Mouse (Mus musculus): Measurements from ENCODE around the gene Cd24a.
A peak's percentile ranks its signal among the peaks of the same experiment; 100 is the strongest.

The Cd24a gene

DNA sequence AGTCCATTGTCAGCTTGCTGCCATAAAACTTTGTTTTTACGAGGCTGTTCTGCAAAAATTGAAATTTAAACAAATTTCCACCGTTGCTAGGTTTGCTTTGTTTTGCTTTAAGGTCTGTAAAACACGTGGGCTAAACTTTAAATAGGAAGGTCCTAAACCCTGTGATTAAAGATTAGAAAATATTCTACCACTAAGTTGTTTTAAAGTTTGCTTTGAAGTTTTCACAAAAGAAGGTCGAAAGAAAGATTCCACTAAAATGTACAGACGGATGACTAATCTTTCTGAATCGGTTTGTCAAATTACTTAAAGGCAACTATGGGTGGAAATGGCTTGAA is at the start of gene Cd24a:
TSS of gene Cd24a (plus strand) at position 288 of the 335 bp plus-strand sequence.
- no peak for DNase-seq (ENCODE audit: low read depth)

DNA sequence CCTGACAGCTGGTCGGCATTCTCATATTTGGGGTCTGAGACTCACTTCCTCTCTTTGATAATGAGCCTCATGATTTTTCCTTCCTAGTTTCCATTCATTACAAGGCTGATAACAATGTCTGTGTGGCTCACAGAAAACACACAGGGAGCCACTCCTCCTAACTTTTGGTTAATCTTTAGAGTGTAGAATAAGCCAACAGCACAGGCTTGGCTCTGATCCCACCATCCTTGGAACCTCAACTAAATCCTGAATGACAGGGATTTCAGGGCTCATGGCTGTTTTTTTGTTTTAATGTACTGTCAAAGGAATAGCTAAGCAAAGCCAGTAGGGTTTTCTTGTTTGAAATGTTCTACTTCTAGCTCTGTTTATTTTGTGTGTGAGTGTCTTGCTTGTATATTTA is 43.7 kb upstream of the Cd24a start:
- no peak for DNase-seq (ENCODE audit: low read depth)

DNA sequence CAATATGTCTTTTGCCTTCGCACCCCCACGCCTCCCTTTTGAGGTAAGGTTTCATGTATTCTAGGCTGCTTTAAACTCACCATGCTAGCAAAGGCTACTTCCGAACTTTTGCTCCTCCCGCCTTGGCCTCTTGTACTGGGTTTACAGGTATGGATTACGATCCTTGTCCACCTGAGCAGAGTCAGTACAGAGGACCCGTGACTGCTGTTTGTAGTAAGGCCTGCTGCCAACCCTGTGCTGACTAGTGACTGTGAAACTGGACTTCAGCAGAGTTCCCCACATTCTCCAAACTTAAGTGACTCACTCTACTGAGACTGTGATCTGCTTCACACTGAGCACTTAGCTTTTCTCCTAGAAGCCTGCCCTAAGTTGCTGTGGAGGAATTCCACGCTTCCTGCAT is 40.4 kb upstream of the Cd24a start:
- DNase-seq (ENCODE audit: low read depth): no peak

GRCm38 (mm10) chr10:43538831-43539230 is 39.3 kb upstream of the Cd24a start:
- DNase-seq (ENCODE audit: low read depth): no peak

- no peak for DNase-seq (ENCODE audit: low read depth)
Measured at GRCm38 (mm10) chr10:43539746-43540310, 38.3 kb upstream of the Cd24a start.

- DNase-seq (ENCODE audit: low read depth): peak; percentile 84
Measured at GRCm38 (mm10) chr10:43540442-43541152, 37.5 kb upstream of the Cd24a start, which contains the start of gene 1700021F05Rik. Gene 1700021F05Rik (minus strand): TSS chr10:43540994.

DNA sequence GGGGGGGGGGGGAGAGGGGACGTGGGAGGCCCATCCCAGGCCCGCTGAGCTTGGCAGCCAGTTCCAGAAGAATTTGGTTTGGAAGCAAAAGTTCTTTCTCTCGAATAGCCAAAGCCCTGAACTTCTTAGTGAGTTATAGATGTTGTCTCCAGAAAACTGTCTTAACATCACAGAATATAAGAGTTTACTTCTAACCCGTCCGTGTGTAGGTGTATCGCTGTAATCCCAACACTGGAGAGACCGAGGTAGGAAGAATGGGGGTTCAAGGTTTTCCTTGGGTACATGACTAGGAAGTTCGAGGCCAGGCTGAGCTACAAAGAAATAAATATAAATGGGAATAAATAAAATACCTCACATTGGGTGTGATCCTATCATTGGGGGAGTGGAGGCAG is 36.9 kb upstream of the Cd24a start:
- no peak for DNase-seq (ENCODE audit: low read depth)

- DNase-seq (ENCODE audit: low read depth): no peak
Measured at GRCm38 (mm10) chr10:43549411-43549810, 28.7 kb upstream of the Cd24a start.

GRCm38 (mm10) chr10:43550923-43551322 is 27.2 kb upstream of the Cd24a start:
- DNase-seq (ENCODE audit: low read depth): no peak

DNA sequence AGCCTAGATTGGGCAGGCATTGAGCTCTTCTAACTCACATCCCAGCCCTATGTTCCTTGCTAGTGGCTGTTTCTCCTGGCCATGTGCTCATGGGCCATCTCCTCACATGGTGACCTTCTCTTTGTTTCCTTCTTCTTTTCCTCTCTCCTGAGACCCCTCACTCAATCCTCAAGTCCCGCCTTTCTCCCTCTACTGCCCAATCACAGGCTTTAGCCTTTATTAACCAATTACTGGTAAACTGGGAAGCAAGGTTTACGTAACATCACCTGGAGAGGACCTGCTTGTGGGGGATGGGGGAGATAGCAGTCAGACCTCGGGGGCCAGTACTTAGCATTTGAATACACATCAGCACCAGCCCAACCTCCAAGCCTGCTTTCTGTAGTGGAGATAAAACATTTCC is 26.7 kb upstream of the Cd24a start:
- no peak for DNase-seq (ENCODE audit: low read depth)

DNA sequence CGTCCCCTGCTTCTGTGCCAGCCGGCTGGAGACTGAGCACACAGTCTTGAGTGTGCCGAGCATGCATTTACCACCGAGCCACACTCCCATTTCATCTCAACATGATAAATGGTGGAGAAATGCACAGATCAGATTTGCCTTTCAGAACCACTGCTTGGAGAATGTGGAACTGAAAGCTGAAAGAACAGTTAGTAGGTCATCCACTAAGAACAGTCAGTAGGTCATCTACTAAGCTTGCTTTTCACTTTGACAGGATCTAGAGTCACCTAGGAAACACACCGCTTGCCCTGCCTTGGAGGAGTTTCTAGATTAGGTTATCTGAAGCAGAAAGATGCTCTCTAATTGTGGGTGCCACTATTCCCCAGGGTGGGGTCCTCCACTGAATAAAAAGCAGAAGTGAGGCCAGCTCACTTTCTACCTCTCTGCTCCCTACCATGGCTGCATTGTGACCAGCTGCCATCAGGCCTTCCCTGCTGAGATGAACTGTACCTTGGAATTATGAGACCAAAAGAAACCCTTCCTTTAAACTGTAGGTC is 20.4 kb upstream of the Cd24a start:
- no peak for DNase-seq (ENCODE audit: low read depth)

- no peak for DNase-seq (ENCODE audit: low read depth)
Measured at GRCm38 (mm10) chr10:43559313-43559712, 18.8 kb upstream of the Cd24a start.

- DNase-seq (ENCODE audit: low read depth): no peak
Measured at GRCm38 (mm10) chr10:43560765-43561164, 17.3 kb upstream of the Cd24a start.

- no peak for DNase-seq (ENCODE audit: low read depth)
Measured at GRCm38 (mm10) chr10:43561311-43561710, 16.8 kb upstream of the Cd24a start.

DNA sequence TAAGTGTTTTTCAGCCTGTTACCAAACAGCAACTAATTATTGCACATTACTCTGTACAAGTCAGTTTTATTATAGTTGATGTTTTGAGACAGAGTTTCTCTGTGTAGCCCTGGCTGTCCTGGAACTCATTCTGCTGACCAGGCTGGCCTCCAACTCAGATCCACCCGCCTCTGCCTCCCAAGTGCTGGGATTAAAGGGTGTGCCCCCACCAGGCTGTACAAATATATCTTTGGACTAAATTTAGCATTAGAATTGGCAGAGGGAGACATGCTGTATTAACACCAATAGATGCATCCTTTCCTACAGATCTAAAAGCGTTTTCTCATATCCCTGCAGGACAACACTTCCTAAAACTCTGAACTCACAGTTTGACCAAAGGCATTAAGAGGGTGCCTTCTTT is 3.7 kb upstream of the Cd24a start:
- DNase-seq (ENCODE audit: low read depth): no peak

DNA sequence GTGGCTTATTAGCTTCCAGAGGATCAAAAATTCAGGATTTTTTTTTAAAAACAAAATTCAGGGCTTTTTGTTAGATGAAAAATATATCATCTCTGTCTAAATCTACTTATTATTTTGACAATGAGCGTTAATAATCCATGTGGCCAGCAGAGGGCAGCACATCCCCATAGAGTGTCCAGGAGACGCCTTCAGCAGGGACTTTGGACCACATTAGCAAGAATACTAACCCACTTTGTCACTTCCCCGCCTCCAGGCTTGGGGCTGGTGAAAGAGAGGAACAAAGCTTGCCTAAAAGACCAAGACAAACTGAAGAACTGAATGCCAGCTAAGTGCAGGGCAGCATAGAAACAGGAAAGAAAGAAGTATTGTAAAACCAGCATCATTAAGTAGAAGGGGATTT is 3.1 kb upstream of the Cd24a start:
- DNase-seq (ENCODE audit: low read depth): peak; percentile 44

DNA sequence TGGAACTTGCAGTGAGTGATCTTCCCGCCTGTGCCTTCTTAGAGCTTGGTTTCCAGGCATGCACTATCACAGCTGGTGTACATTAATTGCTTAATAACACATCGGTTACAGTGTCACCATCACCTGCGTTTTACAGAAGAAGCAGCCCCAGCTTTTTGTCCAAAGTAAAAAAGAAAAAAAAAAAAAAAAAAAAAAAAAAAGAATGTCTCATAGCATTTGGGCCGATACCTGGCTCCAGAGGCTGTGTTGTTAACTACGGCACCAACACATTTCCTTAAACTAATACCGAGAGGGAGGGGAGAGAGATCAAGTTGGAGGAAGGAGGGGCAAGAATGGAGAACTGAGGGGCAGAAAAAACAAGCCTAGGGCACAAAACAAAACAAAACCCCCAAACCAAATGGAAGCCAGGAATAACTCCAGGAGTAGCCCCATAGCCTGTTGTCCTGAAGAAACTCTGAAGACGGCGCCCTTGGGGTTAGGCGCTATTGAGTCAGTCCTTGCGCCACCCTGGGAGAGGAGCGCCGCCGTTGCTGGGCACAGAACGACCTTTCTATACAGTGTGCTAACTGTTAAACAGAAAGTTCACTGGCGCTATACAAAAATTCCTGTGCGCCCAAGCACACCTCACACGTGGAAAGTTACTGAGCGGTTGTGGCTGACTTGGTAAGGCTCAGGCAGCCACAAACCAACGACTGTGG is 636 bp upstream of the Cd24a start:
- no peak for DNase-seq (ENCODE audit: low read depth)

- no peak for DNase-seq (ENCODE audit: low read depth)
Measured at GRCm38 (mm10) chr10:43578366-43578753, 276 bp downstream of the Cd24a start.

DNA sequence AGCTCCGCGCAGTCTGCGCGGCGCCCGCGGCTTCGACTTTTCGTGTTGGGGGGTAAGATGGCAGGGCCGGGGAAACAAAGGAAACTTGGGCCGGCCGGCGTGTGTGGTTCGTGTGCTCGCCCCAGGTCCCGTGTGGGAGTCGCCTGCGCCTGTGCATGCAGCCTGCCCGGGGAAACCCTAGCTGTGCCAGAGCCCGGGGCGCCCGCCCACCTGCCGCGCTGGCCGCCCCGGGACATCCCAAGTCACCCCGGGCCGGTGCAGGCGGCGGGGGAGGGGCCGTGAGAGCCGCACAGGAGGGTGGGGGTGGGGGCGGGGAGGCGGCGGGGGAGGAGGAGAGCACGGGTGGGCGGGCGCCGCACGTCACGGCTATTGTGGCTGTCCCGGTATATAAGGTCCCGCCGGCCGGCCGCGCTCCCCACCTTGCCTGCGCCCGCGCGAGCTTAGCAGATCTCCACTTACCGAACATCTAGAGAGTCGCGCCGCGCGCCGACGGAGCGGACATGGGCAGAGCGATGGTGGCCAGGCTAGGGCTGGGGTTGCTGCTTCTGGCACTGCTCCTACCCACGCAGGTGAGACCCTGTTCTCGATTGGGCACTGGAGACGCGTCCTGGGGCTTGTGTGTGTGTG is 783 bp downstream of the Cd24a start:
- DNase-seq (ENCODE audit: low read depth): no peak

DNA sequence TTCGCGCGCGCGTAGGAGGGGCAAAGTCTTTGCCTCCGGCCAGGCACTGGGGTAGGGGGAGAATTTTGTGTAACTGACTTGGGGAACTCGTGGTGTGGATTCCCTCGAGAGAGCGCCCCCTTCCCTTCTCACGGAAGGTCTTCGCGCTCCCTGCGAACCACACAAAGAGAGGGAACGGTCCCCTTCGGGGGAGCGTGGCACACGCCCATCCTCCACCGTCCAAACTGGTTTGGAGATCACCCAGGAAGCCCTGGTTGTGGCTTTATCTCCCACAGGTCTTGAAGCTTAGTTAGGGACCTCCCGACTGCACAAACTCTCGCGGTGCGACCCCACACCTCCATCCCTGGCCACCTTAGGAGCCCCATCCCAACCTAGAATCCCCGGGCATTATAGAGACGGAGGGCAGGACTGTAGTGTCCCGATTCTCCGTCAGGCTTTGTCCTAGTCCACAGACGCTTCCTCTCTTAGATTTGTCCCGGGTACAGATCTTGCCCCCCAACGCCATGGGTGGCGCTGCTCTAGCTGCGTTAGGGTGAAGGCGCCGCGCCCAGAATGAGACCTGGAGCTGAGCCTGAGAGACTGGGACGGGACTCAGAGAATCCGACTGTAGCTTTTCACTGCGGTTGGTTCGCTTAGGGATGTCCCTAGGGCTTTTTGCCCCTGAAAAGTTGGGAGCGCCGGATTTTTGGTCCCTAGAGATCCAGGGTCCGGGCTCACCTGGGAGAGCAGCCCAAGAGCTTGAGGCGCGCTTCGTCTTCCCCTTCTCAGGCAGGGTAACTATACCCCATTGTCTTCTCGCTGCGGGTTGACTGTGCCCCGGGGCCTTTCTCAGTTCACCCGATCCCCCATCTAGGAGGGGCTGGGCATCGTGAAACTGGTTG is 1.5 kb downstream of the Cd24a start:
- DNase-seq (ENCODE audit: low read depth): no peak

- no peak for DNase-seq (ENCODE audit: low read depth)
Measured at GRCm38 (mm10) chr10:43580649-43581078, 2.6 kb downstream of the Cd24a start.

GRCm38 (mm10) chr10:43581260-43581659 is 3.2 kb downstream of the Cd24a start:
- DNase-seq (ENCODE audit: low read depth): no peak

Data from fibroblast of lung, adult 2 months (primary cell).